Mouse (Mus musculus) forebrain, embryonic 10.5 days (tissue): Measurements from ENCODE around the gene Zfp358. TPM values are rescaled to one million over a fixed set of nuclear protein-coding genes. Genes with fewer than 3 reads are reported as not detected.

ENCODE experiments used
- DNase-seq: peaks from one replicate; pipeline ENCODE4 v3.0.0-alpha.2; 2017; ENCODE audit warnings: low spot score; ENCODE audit errors: extremely low spot score
- H3K27ac ChIP-seq: fragments of 300-500 bp; sonication (generic); 2 replicates; pipeline ENCODE4 v1.5.1; 2016; ENCODE audit warnings: mild to moderate bottlenecking
- H3K27me3 ChIP-seq: fragments of 300-500 bp; sonication (generic); 2 replicates; pipeline ENCODE4 v1.6.1; 2016; ENCODE audit warnings: mild to moderate bottlenecking; ENCODE audit not compliant: poor library complexity, severe bottlenecking
- H3K36me3 ChIP-seq: fragments of 300-500 bp; sonication (generic); replicated peaks from 2 replicates; pipeline ENCODE4 v1.6.1; 2016; ENCODE audit warnings: mild to moderate bottlenecking, moderate library complexity
- H3K4me1 ChIP-seq: fragments of 300-500 bp; sonication (generic); 2 replicates; pipeline ENCODE4 v1.6.1; 2016
- H3K4me3 ChIP-seq: fragments of 300-500 bp; sonication (generic); 2 replicates; pipeline ENCODE4 v1.5.1; 2016; ENCODE audit warnings: mild to moderate bottlenecking, moderate library complexity
- H3K9me3 ChIP-seq: fragments of 300-500 bp; sonication (generic); 2 replicates; pipeline ENCODE4 v1.6.1; 2016; ENCODE audit warnings: mild to moderate bottlenecking, moderate library complexity
- WGBS: fragments of 180-500 bp; shearing (Covaris S2); methylation state at CpG from one replicate; pipeline ENCODE4 v1.1.7; 2016; 5-methylcytosine and 5-hydroxymethylcytosine counted together
- polyA plus RNA-seq: library from polyadenylated mRNA; unstranded; fragments of >200 nt; fragmentation: Nextera tagmentation; extraction: Ambion mirVana; gene quantifications from 2 replicates; pipeline ENCODE4 v1.2.1, GENCODE M21; 2016

Gene Zfp358
- polyA plus RNA-seq, 1 experiment from 2014 or later, result 64.8 TPM

GRCm38 (mm10) chr8:3539146-3539545 lies 46.2 kb downstream of the Zfp358 start:
- 84% methylated on average over 7 of the region's 7 CpGs for WGBS
- H3K4me1 ChIP-seq, result no peaks in the 10 kb centered on the region
- no peak overlapping the region for H3K27ac ChIP-seq
- no peaks in the 10 kb centered on the region for H3K27me3 ChIP-seq
- H3K4me3 ChIP-seq, result no peak overlapping the region
- H3K36me3 ChIP-seq, result peaks cover 72% of the 10 kb centered on the region
- no peak for DNase-seq
- H3K9me3 ChIP-seq, result no peaks in the 10 kb centered on the region

- Histone ChIP-seq H3K4me3 (no peak overlapping the region), H3K9me3 (no peaks in the 10 kb centered on the region), H3K27me3 (no peaks in the 10 kb centered on the region), H3K27ac (no peak overlapping the region), H3K4me1 (no peaks in the 10 kb centered on the region), H3K36me3 (peaks cover 81% of the 10 kb centered on the region)
- WGBS, result 91% methylated on average over 4 of the region's 4 CpGs
- no peak for DNase-seq
Observed at GRCm38 (mm10) chr8:3540076-3540475, 47.1 kb downstream of the Zfp358 start.

- DNase-seq, result no peak
- 88% methylated on average over 2 of the region's 2 CpGs for WGBS
- Histone ChIP-seq H3K36me3 (peaks cover 39% of the 10 kb centered on the region), H3K27me3 (no peaks in the 10 kb centered on the region), H3K27ac (no peak overlapping the region), H3K4me1 (no peaks in the 10 kb centered on the region), H3K9me3 (no peaks in the 10 kb centered on the region), H3K4me3 (no peak overlapping the region)
Observed at GRCm38 (mm10) chr8:3546511-3546910, 53.6 kb downstream of the Zfp358 start.

Other genes starting within 250 kb of the Zfp358 start
- gene Insr, start 213.5 kb upstream of the Zfp358 start, polyA plus RNA-seq, result 23.2 and 26.4 TPM in 2 replicates
- gene A430078G23Rik, start 139.7 kb upstream of the Zfp358 start, polyA plus RNA-seq, result not detected in 2 replicates
- 9.7 and 11.4 TPM in 2 replicates for gene Arhgef18, start 100.1 kb upstream of the Zfp358 start, polyA plus RNA-seq
- 4.5 and 5.8 TPM in 2 replicates for gene Pex11g, start 25.5 kb upstream of the Zfp358 start, polyA plus RNA-seq
- gene Tex45, start 22.3 kb upstream of the Zfp358 start, polyA plus RNA-seq, result not detected in 2 replicates
- gene Mcoln1, start 7.3 kb downstream of the Zfp358 start, polyA plus RNA-seq, result 56.9 and 59.3 TPM in 2 replicates
- gene Pnpla6, start 22.2 kb downstream of the Zfp358 start, polyA plus RNA-seq, result 21.2 and 22.1 TPM in 2 replicates
- 8.4 and 13.1 TPM in 2 replicates for gene C330021F23Rik, start 74.9 kb downstream of the Zfp358 start, polyA plus RNA-seq
- 11.6 and 12.7 TPM in 2 replicates for gene Camsap3, start 94.2 kb downstream of the Zfp358 start, polyA plus RNA-seq
- gene Xab2, start 128.2 kb downstream of the Zfp358 start, polyA plus RNA-seq, result 76.9 and 79.5 TPM in 2 replicates
- 83.0 and 92.6 TPM in 2 replicates for gene Pet100, start 128.4 kb downstream of the Zfp358 start, polyA plus RNA-seq
- gene Pcp2, start 132.4 kb downstream of the Zfp358 start, polyA plus RNA-seq, result 0.32 and 0.85 TPM in 2 replicates
- 35.8 and 38.1 TPM in 2 replicates for gene Stxbp2, start 137.8 kb downstream of the Zfp358 start, polyA plus RNA-seq
- 0.30 and 0.31 TPM in 2 replicates for gene Retn, start 162.6 kb downstream of the Zfp358 start, polyA plus RNA-seq
- gene Mcemp1, start 172.6 kb downstream of the Zfp358 start, polyA plus RNA-seq, result 0.09 and 0.20 TPM in 2 replicates
- 11.2 and 12.1 TPM in 2 replicates for gene Fcor, start 179.2 kb downstream of the Zfp358 start, polyA plus RNA-seq
- gene Trappc5, start 183.2 kb downstream of the Zfp358 start, polyA plus RNA-seq, result 43.3 and 47.5 TPM in 2 replicates
- gene Fcer2a, start 201.0 kb downstream of the Zfp358 start, polyA plus RNA-seq, result 0.22 and 0.38 TPM in 2 replicates
- gene Clec4g, start 227.5 kb downstream of the Zfp358 start, polyA plus RNA-seq, result not detected in 2 replicates